Mouse (Mus musculus) heart, embryonic 13.5 days (tissue): Measurements from ENCODE around the gene Gm11114. TPM values are rescaled to one million over a fixed set of nuclear protein-coding genes. Genes with fewer than 3 reads are reported as not detected.
A peak's percentile ranks its signal among the peaks of the same experiment; 100 is the strongest.

Experiments
- ATAC-seq: fragments of 200-750 bp; cut with Nextera tagmentation; 2 replicates; pipeline ENCODE4 v1.8.0; 2017; ENCODE audit warnings: moderate TSS enrichment; ENCODE audit not compliant: insufficient number of reproducible peaks, low FRiP score, low TSS enrichment; ENCODE audit errors: extremely low read depth
- H3K27ac ChIP-seq: fragments of 300-500 bp; sonication (generic); replicated peaks from 2 replicates; pipeline ENCODE4 v1.5.1; 2015; ENCODE audit warnings: moderate library complexity, mild to moderate bottlenecking, inconsistent platforms
- H3K27me3 ChIP-seq: fragments of 300-500 bp; sonication (generic); replicated peaks from 2 replicates; pipeline ENCODE4 v1.6.1; 2015; ENCODE audit warnings: mild to moderate bottlenecking, inconsistent platforms
- H3K36me3 ChIP-seq: fragments of 300-500 bp; sonication (generic); 2 replicates; pipeline ENCODE4 v1.6.1; 2015; ENCODE audit warnings: mild to moderate bottlenecking, inconsistent platforms
- H3K4me1 ChIP-seq: fragments of 300-500 bp; sonication (generic); 2 replicates; pipeline ENCODE4 v1.6.1; 2015; ENCODE audit warnings: inconsistent platforms
- H3K4me2 ChIP-seq: fragments of 300-500 bp; sonication (generic); 2 replicates; pipeline ENCODE4 v1.6.1; 2015; ENCODE audit warnings: inconsistent platforms, mild to moderate bottlenecking, moderate library complexity
- H3K4me3 ChIP-seq: fragments of 300-500 bp; sonication (generic); 2 replicates; pipeline ENCODE4 v1.5.1; 2015; ENCODE audit warnings: moderate library complexity, mild to moderate bottlenecking, inconsistent platforms
- H3K9ac ChIP-seq: fragments of 300-500 bp; sonication (generic); 2 replicates; pipeline ENCODE4 v1.6.1; 2015; ENCODE audit warnings: inconsistent platforms, mild to moderate bottlenecking, moderate library complexity
- H3K9me3 ChIP-seq: fragments of 300-500 bp; sonication (generic); 2 replicates; pipeline ENCODE4 v1.6.1; 2016; ENCODE audit warnings: inconsistent platforms
- WGBS: fragments of 180-500 bp; shearing (Covaris S2); methylation state at CpG from one replicate; pipeline ENCODE4 v1.1.7; 2015; ENCODE audit warnings: mixed read lengths; 5-methylcytosine and 5-hydroxymethylcytosine counted together
- polyA plus RNA-seq: library from polyadenylated mRNA; unstranded; fragments of >200 nt; fragmentation: Nextera tagmentation; extraction: Ambion mirVana; gene quantifications from 2 replicates; pipeline ENCODE4 v1.2.1, GENCODE M21; 2015

Gene Gm11114
- polyA plus RNA-seq, 1 experiment from 2014 or later: not detected

DNA sequence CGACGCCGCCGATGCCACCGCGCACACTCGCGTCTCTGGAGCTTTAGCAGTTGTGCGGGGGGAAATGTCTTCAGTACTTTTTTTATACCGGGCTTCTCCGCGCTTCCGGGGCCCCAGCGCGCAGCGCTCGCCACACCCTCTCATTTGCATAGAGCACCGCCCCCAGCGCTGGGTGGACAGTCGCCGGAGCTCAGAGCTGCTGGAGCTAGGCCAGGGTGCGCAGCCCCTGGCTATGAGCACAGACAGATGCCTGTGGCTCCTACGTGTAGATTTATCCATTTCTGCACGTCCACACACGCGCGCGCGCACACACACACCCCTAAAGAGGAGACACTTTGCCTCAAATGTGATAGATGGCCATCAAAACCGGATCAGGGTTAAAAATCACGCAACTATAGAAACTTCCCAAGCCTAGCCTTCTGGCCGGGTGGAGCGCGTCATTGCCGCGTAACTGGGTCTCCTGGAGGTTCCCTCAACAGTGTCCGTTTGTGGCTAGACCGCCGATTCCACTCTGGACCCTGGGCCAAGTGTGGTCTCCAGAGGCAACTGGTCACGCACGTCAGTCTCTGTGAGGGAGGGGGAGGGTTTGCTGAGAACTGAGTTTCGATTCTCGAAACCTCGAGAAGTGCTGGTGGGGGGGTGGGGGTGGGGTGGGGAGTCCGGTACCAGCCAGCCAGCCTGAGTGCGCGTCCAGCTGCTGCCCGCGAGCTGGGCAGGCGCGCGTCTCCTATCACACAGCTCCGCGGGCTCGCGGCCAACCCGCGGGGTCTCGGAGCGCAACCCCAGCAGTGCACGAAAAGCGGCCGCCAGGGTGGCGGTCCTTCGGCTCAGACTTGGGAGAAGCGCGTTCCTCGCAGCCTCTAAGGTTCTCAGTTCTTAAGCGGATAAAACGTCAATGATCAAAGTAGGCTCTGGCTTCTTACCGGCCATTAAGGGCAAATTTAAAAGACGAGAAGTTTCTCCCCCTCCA is 15.0 kb downstream of the Gm11114 start, which contains the start of gene Tent5a:
Gene Tent5a (minus strand): TSS at position 107 of the 970 bp plus-strand sequence.
- no peaks in the 10 kb centered on the region for H3K27me3 ChIP-seq
- no peaks in the 10 kb centered on the region for H3K9me3 ChIP-seq
- peak within 1 kb of the TSS; percentile 86 for H3K4me3 ChIP-seq
- peaks cover 4% of the 10 kb centered on the region for H3K36me3 ChIP-seq
- peak within 1 kb of the TSS; percentile 90 for H3K4me2 ChIP-seq
- peak within 1 kb of the TSS; percentile 92 for H3K9ac ChIP-seq
- H3K27ac ChIP-seq: peak within 1 kb of the TSS; percentile 95
- WGBS: under 1% methylated on average over 72 of the region's 72 CpGs
- peaks cover 17% of the 10 kb centered on the region for H3K4me1 ChIP-seq
- peak; percentile 80 for ATAC-seq

DNA sequence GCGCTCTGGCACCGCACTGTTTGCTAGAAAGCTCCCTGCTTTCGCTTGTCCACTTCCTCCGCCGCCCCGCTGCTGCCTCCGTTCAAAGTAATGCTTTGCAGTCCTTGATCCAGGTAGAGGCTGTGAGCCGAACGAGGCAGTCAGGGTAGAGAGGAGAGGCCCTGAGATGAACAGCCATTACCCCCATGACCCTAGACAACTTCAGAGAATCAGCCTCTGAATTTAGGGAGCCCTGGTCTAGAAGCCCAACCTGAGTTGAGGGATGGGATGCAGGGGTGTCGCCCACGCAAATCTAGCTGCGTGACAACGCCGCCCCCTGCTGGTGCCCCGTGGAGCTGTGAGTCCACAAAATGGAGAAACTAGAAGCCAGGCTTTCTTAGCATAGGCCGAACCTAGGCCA is 15.7 kb downstream of the Gm11114 start:
- H3K27me3 ChIP-seq: no peaks in the 10 kb centered on the region
- peak overlapping the region; percentile 92 for H3K9ac ChIP-seq
- no peaks in the 10 kb centered on the region for H3K9me3 ChIP-seq
- peaks cover 4% of the 10 kb centered on the region for H3K36me3 ChIP-seq
- peak overlapping the region; percentile 86 for H3K4me3 ChIP-seq
- ATAC-seq: no peak
- H3K27ac ChIP-seq: peak overlapping the region; percentile 95
- peaks cover 17% of the 10 kb centered on the region for H3K4me1 ChIP-seq
- 3% methylated on average over 16 of the region's 16 CpGs for WGBS
- peak overlapping the region; percentile 90 for H3K4me2 ChIP-seq

DNA sequence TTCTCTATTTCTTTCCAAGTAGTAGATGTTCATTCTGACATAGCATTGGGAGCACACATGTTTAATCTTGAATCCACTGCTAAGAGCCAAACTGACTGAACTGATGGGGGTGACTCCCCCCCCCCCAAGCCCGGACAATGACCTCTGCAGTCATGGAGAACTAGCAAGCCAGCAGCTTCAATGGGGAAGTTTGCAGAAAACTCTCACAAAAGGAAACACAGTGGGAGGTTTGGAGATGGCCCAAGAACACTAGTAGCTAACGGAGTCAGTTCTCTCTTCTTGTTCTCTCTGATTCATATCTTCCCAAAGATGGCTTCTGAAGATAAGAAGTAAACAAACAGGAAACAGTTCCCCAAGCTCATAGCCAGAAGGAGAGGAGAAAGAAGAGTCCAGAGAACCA is 18.9 kb downstream of the Gm11114 start:
- H3K4me2 ChIP-seq: no peak overlapping the region
- H3K4me1 ChIP-seq: no peaks in the 10 kb centered on the region
- no peak overlapping the region for H3K9ac ChIP-seq
- no peak for ATAC-seq
- H3K36me3 ChIP-seq: no peaks in the 10 kb centered on the region
- 60% methylated on average over 2 of the region's 2 CpGs for WGBS
- H3K4me3 ChIP-seq: no peak overlapping the region
- no peaks in the 10 kb centered on the region for H3K9me3 ChIP-seq
- no peaks in the 10 kb centered on the region for H3K27me3 ChIP-seq
- H3K27ac ChIP-seq: no peak overlapping the region

DNA sequence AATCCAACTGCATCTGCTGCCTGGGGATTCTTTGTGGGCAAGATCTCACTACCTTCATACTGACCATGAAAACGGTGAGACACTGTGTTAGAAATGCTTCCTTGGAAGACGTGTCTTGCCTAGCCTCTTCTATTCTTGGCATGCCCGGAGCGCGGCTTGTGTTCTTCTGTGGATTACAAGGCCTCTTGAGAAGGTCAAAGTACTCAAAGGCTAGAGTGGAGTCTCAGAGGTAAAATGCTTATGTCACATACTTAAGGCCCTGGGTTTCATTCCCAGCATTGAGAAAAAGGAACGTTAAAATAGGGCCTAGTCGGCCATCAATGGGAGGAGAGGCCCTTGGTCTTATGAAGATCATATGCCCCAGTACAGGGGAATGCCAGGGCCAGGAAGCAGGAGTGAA is 23.5 kb downstream of the Gm11114 start:
- H3K4me1 ChIP-seq: no peaks in the 10 kb centered on the region
- H3K27ac ChIP-seq: no peak overlapping the region
- WGBS: 71% methylated on average over 7 of the region's 7 CpGs
- H3K9me3 ChIP-seq: no peaks in the 10 kb centered on the region
- no peak overlapping the region for H3K9ac ChIP-seq
- no peaks in the 10 kb centered on the region for H3K36me3 ChIP-seq
- no peak overlapping the region for H3K4me3 ChIP-seq
- no peak for ATAC-seq
- no peaks in the 10 kb centered on the region for H3K27me3 ChIP-seq
- no peak overlapping the region for H3K4me2 ChIP-seq

- ATAC-seq: no peak
- Histone ChIP-seq H3K9ac (no peak overlapping the region), H3K4me1 (no peaks in the 10 kb centered on the region), H3K9me3 (no peaks in the 10 kb centered on the region), H3K27me3 (no peaks in the 10 kb centered on the region), H3K4me2 (no peak overlapping the region), H3K36me3 (no peaks in the 10 kb centered on the region), H3K4me3 (no peak overlapping the region), H3K27ac (no peak overlapping the region)
- WGBS: 52% methylated on average over 3 of the region's 3 CpGs
These were observed 27.7 kb downstream of the Gm11114 start for GRCm38 (mm10) chr9:85340303-85340702.

DNA sequence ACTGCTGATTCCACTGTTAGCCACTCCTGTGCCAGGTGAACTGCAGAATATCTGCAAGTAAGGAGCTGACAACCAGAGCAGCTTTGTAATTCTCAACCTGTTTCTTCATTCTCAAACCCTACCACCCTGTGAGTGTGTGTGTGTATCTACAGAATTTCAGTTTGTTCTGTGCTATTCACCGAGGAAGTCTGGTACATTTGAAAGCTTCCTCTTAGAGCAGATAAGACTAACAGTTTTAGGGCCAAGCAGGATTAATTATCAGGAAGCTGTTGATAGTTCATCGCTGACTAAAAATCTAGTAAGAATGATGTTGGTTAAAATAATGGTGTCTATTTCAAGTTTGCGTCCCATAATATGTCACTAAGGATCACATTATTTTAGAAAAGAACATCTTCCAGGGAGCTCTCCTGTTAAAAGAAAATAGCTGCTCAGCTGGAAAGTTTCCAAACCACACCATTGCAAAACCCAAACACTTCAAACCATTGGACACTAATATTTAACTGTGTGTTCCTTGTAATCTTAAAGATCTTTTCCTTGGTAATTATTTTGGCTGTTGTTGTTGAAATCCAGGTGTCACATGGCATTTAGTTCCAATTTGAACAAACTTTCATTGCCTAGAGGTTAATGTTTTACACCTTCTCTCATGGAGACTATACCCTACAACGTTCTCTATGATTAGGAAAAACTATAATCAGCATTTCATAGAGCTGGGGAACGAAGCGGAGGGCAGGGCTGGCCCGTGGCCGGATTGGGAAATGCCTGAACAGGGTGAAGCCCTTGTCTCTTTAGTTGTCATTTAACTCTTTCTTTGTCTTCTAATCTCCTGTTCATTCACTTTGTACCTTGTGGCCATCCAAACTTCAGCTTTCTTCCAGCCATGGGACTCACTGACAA is 30.6 kb downstream of the Gm11114 start:
- H3K4me3 ChIP-seq: no peak overlapping the region
- no peaks in the 10 kb centered on the region for H3K27me3 ChIP-seq
- H3K4me1 ChIP-seq: no peaks in the 10 kb centered on the region
- H3K36me3 ChIP-seq: no peaks in the 10 kb centered on the region
- no peak overlapping the region for H3K27ac ChIP-seq
- H3K4me2 ChIP-seq: no peak overlapping the region
- no peaks in the 10 kb centered on the region for H3K9me3 ChIP-seq
- 50% methylated on average over 8 of the region's 8 CpGs for WGBS
- ATAC-seq: no peak
- no peak overlapping the region for H3K9ac ChIP-seq

GRCm38 (mm10) chr9:85347823-85348523 is 35.4 kb downstream of the Gm11114 start:
- Histone ChIP-seq H3K4me2 (no peak overlapping the region), H3K27me3 (no peaks in the 10 kb centered on the region), H3K4me1 (no peaks in the 10 kb centered on the region), H3K4me3 (no peak overlapping the region), H3K9me3 (no peaks in the 10 kb centered on the region), H3K9ac (no peak overlapping the region), H3K27ac (no peak overlapping the region), H3K36me3 (no peaks in the 10 kb centered on the region)
- no peak for ATAC-seq
- WGBS: 73% methylated on average over 10 of the region's 10 CpGs

- Histone ChIP-seq H3K9ac (no peak overlapping the region), H3K27me3 (no peaks in the 10 kb centered on the region), H3K36me3 (no peaks in the 10 kb centered on the region), H3K9me3 (no peaks in the 10 kb centered on the region), H3K4me3 (no peak overlapping the region), H3K4me1 (no peaks in the 10 kb centered on the region), H3K4me2 (no peak overlapping the region), H3K27ac (no peak overlapping the region)
- WGBS: 80% methylated on average over 5 of the region's 5 CpGs
- ATAC-seq: no peak
These were observed 43.0 kb downstream of the Gm11114 start for GRCm38 (mm10) chr9:85355559-85355958.

DNA sequence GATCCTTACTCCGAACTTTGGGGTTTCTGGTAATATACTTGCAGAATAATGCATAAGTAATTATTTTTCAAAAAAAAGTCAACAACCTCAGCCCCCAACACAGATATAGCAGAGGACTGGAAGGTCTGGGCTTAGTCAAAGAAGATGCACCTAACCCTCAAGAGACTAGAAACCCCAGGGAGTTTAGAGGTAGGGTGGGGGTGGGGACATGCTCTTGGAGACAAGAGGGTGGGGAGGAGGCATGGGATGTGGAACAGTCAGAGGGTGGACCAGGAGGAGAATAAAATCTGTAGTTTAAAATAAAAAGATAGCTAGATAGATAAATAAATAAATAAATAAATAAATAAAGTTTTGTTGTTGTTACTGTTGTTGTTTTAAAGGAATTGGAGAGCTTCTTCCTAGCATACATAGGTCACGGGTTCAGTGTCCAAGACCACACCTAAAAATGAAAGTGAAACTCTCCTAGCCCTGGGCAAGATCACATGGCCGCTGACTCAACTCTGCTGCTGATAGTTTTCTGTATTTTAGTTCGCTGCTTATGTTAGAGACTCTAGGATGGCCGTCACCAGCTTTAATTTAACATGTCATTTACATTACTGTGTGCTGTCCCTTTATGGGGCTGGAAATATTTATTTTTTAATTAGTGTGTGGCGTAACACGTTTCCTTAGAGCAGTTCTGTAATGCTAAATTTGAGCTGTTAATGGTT is 44.7 kb downstream of the Gm11114 start:
- Histone ChIP-seq H3K27ac (no peak overlapping the region), H3K9ac (no peak overlapping the region), H3K36me3 (no peaks in the 10 kb centered on the region), H3K27me3 (no peaks in the 10 kb centered on the region), H3K4me2 (no peak overlapping the region), H3K9me3 (no peaks in the 10 kb centered on the region), H3K4me3 (no peak overlapping the region), H3K4me1 (no peaks in the 10 kb centered on the region)
- ATAC-seq: no peak
- 77% methylated on average over 7 of the region's 7 CpGs for WGBS
